Mouse (Mus musculus) cerebellum, adult 2 months (tissue): ENCODE measurements around the gene Cnbp. TPM values are rescaled to one million over a fixed set of nuclear protein-coding genes. Genes with fewer than 3 reads are reported as not detected.
A peak's percentile ranks its signal among the peaks of the same experiment; 100 is the strongest.

Experiments
- DNase-seq, 2 experiments: peaks; one replicate each; pipeline ENCODE4 v3.0.0; 2021
- H3K27ac ChIP-seq: fragments of 200-500 bp; 2 replicates; pipeline ENCODE4 v1.5.1; 2012; ENCODE audit warnings: low read length, control low read depth, inconsistent platforms; ENCODE audit not compliant: insufficient read depth
- H3K27me3 ChIP-seq: fragments of 200-500 bp; 2 replicates; pipeline ENCODE4 v1.6.1; 2012; ENCODE audit warnings: inconsistent platforms, mild to moderate bottlenecking, low read length, moderate library complexity; ENCODE audit not compliant: control insufficient read depth, insufficient read depth
- H3K4me1 ChIP-seq: fragments of 200-500 bp; 2 replicates; pipeline ENCODE4 v1.6.1; 2011; ENCODE audit warnings: low read length; ENCODE audit not compliant: control insufficient read depth, insufficient read depth
- H3K4me3 ChIP-seq: fragments of 200-500 bp; replicated peaks from 2 replicates; pipeline ENCODE3; 2011; ENCODE audit warnings: mild to moderate bottlenecking, low read depth, low read length, control low read depth; ENCODE audit not compliant: insufficient read depth
- CTCF ChIP-seq: fragments of 200-500 bp; IDR thresholded peaks from 2 replicates; pipeline ENCODE4 v1.5.1; 2011; ENCODE audit warnings: low read depth, mild to moderate bottlenecking, control low read depth, low read length, moderate library complexity, borderline replicate concordance; ENCODE audit not compliant: insufficient read depth
- POLR2A ChIP-seq: fragments of 200-500 bp; IDR thresholded peaks from 2 replicates; pipeline ENCODE4 v1.6.1; 2011; ENCODE audit warnings: low read length, control low read depth, borderline replicate concordance; ENCODE audit not compliant: insufficient read depth
- WGBS: fragments of 180-500 bp; shearing (Covaris S2); methylation state at CpG from one replicate; pipeline ENCODE4 v1.1.7; 2018; 5-methylcytosine and 5-hydroxymethylcytosine counted together
- polyA plus RNA-seq: library from polyadenylated mRNA; depleted of rRNA; stranded (reverse); fragments of >200 nt; gene quantifications from 2 replicates; pipeline ENCODE4 v1.2.3, GENCODE M21; 2012

Gene Cnbp
- polyA plus RNA-seq, 1 experiment: 347 TPM

GRCm38 (mm10) chr6:87808521-87808920, 42.4 kb downstream of the Cnbp start:
- no peak for DNase-seq
- WGBS: 55% methylated on average over 3 of the region's 3 CpGs
- TF ChIP-seq POLR2A: no peak
- no peak for TF ChIP-seq CTCF
- no peaks in the 10 kb centered on the region for H3K27me3 ChIP-seq
- peaks cover 14% of the 10 kb centered on the region for H3K4me1 ChIP-seq
- H3K4me3 ChIP-seq: no peak overlapping the region
- H3K27ac ChIP-seq: no peak overlapping the region

GRCm38 (mm10) chr6:87807735-87808440, 43.0 kb downstream of the Cnbp start:
- DNase-seq: no peak
- H3K27me3 ChIP-seq: no peaks in the 10 kb centered on the region
- no peak overlapping the region for H3K4me3 ChIP-seq
- TF ChIP-seq POLR2A (no peak), CTCF (no peak)
- 88% methylated on average over 4 of the region's 4 CpGs for WGBS
- H3K27ac ChIP-seq: no peak overlapping the region
- peaks cover 14% of the 10 kb centered on the region for H3K4me1 ChIP-seq

DNA sequence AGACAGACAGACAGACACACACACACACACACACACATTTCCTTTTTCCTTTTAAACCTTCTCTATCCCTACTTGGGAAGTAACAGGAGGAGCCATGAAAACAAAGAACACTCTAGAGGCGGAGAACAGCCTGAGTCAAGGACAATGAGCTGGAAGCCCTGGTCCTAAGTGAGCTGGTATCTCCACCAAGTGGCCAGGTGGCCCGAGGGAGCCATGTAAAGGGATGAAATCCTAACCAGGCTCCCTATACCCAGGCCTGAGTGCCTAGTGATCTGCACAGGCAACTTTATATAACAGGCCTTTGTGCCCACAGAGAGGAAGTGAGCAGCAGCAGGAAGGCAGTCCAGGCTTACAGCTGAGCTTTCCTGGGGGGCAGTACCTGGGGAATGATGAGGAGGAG, 44.0 kb downstream of the Cnbp start:
- H3K27ac ChIP-seq: no peak overlapping the region
- WGBS: 48% methylated on average over 2 of the region's 2 CpGs
- H3K4me1 ChIP-seq: peaks cover 14% of the 10 kb centered on the region
- peak in 1 of 2 experiments; percentile 42 for DNase-seq
- no peaks in the 10 kb centered on the region for H3K27me3 ChIP-seq
- TF ChIP-seq POLR2A: no peak
- 0 out of 2 replicates have a peak, but pooled peaks have one; percentile 22 for TF ChIP-seq CTCF
- no peak overlapping the region for H3K4me3 ChIP-seq

- TF ChIP-seq CTCF (no peak), POLR2A (no peak)
- no peak for DNase-seq
- H3K4me3 ChIP-seq: no peak overlapping the region
- H3K27me3 ChIP-seq: no peaks in the 10 kb centered on the region
- H3K4me1 ChIP-seq: peaks cover 20% of the 10 kb centered on the region
- H3K27ac ChIP-seq: no peak overlapping the region
- WGBS: 82% methylated on average over 2 of the region's 2 CpGs
Observed at GRCm38 (mm10) chr6:87806028-87806427, 44.9 kb downstream of the Cnbp start.

GRCm38 (mm10) chr6:87805448-87805847, 45.5 kb downstream of the Cnbp start:
- no peak for DNase-seq
- Histone ChIP-seq H3K27me3 (no peaks in the 10 kb centered on the region), H3K27ac (no peak overlapping the region), H3K4me1 (peaks cover 21% of the 10 kb centered on the region), H3K4me3 (no peak overlapping the region)
- WGBS: 92% methylated on average over 7 of the region's 7 CpGs
- TF ChIP-seq CTCF (no peak), POLR2A (no peak)

DNA sequence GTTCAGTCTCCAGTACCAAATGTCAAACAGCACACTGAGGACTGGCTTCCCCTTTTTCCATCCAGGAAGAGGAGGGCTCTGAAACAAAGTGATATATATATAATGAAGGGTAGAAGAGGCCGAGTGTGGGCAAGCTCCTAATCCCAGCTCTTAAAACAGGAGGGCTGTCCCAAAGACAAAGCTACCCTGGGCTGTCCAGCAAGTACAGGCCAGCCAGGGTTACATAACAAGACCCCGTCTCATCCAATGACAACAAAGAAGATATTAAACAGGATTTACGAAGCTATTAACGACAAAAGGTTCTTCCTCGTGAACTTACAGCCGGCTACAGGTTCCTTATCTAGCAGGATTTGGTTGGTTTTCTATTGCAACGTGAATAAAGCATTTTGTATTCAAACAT, 46.0 kb downstream of the Cnbp start:
- no peak for DNase-seq
- Histone ChIP-seq H3K27ac (no peak overlapping the region), H3K27me3 (no peaks in the 10 kb centered on the region), H3K4me3 (no peak overlapping the region), H3K4me1 (peaks cover 20% of the 10 kb centered on the region)
- 91% methylated on average over 7 of the region's 7 CpGs for WGBS
- no peak for TF ChIP-seq POLR2A

GRCm38 (mm10) chr6:87804036-87804435, 46.9 kb downstream of the Cnbp start:
- no peak for DNase-seq
- H3K4me1 ChIP-seq: peaks cover 12% of the 10 kb centered on the region; the same call in 1 of the 2 replicates
- H3K27ac ChIP-seq: no peak overlapping the region
- 87% methylated on average over 1 of the region's 1 CpGs for WGBS
- no peaks in the 10 kb centered on the region for H3K27me3 ChIP-seq
- H3K4me3 ChIP-seq: no peak overlapping the region
- TF ChIP-seq POLR2A (no peak), CTCF (no peak)

DNA sequence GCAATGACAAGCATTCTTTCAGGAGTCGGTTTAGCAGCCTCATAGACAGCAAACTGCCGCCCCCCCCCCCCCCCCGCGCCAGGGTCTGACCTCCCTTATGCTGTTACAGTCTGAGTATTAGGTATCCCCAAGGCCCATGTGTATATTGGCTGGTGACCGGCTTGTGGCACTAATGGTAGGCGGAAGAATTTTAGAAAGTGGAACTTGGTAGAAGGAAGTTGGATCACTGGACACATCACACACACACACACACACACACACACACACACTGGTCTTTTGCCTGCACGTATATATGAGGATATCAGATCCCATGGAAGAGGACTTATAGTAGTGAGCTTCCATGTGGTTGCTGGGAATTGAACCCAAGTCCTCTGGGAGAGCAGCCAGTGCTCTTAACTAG, 48.4 kb downstream of the Cnbp start:
- Histone ChIP-seq H3K27me3 (no peaks in the 10 kb centered on the region), H3K4me1 (peaks cover 16% of the 10 kb centered on the region), H3K4me3 (no peak overlapping the region), H3K27ac (no peak overlapping the region)
- WGBS: 91% methylated on average over 7 of the region's 7 CpGs
- TF ChIP-seq POLR2A: no peak
- TF ChIP-seq CTCF: no peak
- no peak for DNase-seq

- Histone ChIP-seq H3K4me1 (peaks cover 27% of the 10 kb centered on the region), H3K4me3 (no peak overlapping the region), H3K27me3 (no peaks in the 10 kb centered on the region), H3K27ac (no peak overlapping the region)
- WGBS: 94% methylated on average over 6 of the region's 6 CpGs
- no peak for TF ChIP-seq POLR2A
- no peak for TF ChIP-seq CTCF
- no peak for DNase-seq
Observed at GRCm38 (mm10) chr6:87799576-87799975, 51.3 kb downstream of the Cnbp start.
